Mouse (Mus musculus): ENCODE data around the gene Higd1c.
"Not testable (repeated sequence)": the region's sequence is repeated elsewhere in the genome, so short reads cannot be mapped to it uniquely, and the experiment has no call there.

DNA sequence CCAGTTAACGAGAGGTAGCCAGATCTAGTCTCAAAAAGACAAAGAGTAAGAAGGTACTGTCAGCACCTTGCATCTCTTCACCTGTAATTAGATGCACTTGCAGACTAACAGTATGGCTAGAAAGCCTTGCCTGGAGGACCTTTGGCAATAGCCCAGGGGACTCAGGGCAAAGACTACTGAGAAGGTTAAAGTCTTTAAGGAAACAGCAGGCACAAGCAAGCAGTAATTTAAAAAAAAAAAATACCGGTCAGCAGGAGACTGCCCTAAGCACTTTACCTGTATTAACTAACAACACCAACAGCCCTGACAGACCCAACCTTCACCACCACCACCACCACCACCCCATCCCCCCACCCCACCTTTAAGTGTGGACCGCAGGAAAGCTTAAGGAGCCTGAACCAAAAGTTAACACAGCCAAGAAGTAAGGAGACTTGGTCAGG, 57.4 kb downstream of the Higd1c start, which contains the start of gene Gm5475:
- TF ChIP-seq CTCF, EP300 (IDR thresholded peaks at IDR 0.05; ENCODE audit: low read depth): not testable (repeated sequence)

All from liver, postnatal 0 days (tissue).